Mouse (Mus musculus) neural tube, embryonic 14.5 days (tissue): ENCODE measurements around the gene Pdpk1. TPM values are rescaled to one million over a fixed set of nuclear protein-coding genes. Genes with fewer than 3 reads are reported as not detected.

Source experiments
- ATAC-seq: fragments of 200-750 bp; cut with Nextera tagmentation; 2 replicates; pipeline ENCODE4 v1.8.0; 2017; ENCODE audit warnings: low read depth, mild to moderate bottlenecking, moderate TSS enrichment, moderate library complexity
- H3K27ac ChIP-seq: fragments of 300-500 bp; sonication (generic); 2 replicates; pipeline ENCODE4 v1.5.1; 2014; ENCODE audit warnings: low read depth, mild to moderate bottlenecking, control low read depth, low read length, moderate library complexity, mixed read lengths
- H3K27me3 ChIP-seq: fragments of 300-500 bp; sonication (generic); 2 replicates; pipeline ENCODE4 v1.6.1; 2014; ENCODE audit warnings: low read length; ENCODE audit not compliant: control insufficient read depth, insufficient read depth
- H3K36me3 ChIP-seq: fragments of 300-500 bp; sonication (generic); 2 replicates; pipeline ENCODE4 v1.6.1; 2014; ENCODE audit warnings: low read length, mixed read lengths; ENCODE audit not compliant: control insufficient read depth, insufficient read depth
- H3K4me1 ChIP-seq: fragments of 300-500 bp; sonication (generic); 2 replicates; pipeline ENCODE4 v1.6.1; 2014; ENCODE audit warnings: low read length; ENCODE audit not compliant: control insufficient read depth, insufficient read depth
- H3K4me2 ChIP-seq: fragments of 300-500 bp; sonication (generic); 2 replicates; pipeline ENCODE4 v1.6.1; 2014; ENCODE audit warnings: mild to moderate bottlenecking, low read depth, low read length, control low read depth
- H3K4me3 ChIP-seq: fragments of 300-500 bp; sonication (generic); 2 replicates; pipeline ENCODE4 v1.5.1; 2014; ENCODE audit warnings: low read depth, low read length, control low read depth, mixed read lengths
- H3K9ac ChIP-seq: fragments of 300-500 bp; sonication (generic); replicated peaks from 2 replicates; pipeline ENCODE4 v1.6.1; 2014; ENCODE audit warnings: low read depth, mild to moderate bottlenecking, control low read depth, low read length, mixed read lengths
- H3K9me3 ChIP-seq: fragments of 300-500 bp; sonication (generic); 2 replicates; pipeline ENCODE4 v1.6.1; 2016; ENCODE audit warnings: low read length; ENCODE audit not compliant: control insufficient read depth
- WGBS: fragments of 180-500 bp; shearing (Covaris S2); extraction: QIAGEN DNeasy Blood & Tissue Kit; methylation state at CpG from one replicate; pipeline ENCODE4 v1.1.7; 2014; 5-methylcytosine and 5-hydroxymethylcytosine counted together
- polyA plus RNA-seq: library from polyadenylated mRNA; unstranded; fragments of >200 nt; fragmentation: Nextera tagmentation; extraction: Ambion mirVana; gene quantifications from 2 replicates; pipeline ENCODE4 v1.2.1, GENCODE M21; 2014

Pdpk1 gene
- polyA plus RNA-seq, 1 experiment from 2014 or later, result 83.9 TPM

DNA sequence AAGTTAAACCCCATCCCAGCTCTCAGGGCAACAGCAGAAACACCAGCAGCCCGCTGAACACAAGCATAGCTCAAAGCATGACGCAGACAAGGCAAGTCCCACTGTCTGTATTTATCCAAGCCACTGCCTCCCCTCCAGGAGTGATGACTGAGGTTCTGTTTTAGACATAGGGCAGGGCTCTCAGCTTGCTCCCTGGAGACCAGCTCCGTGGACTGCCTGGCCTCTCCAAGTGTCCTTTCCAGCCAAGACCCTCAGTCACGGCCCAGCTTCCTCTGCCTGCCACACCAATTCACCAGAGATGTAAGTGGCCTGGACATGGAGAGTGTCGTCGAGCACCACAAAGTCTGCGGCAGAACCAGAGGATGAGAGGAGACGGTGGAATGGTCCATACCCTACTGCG is 5.0 kb upstream of the Pdpk1 start:
- no peak overlapping the region for H3K9ac ChIP-seq
- H3K9me3 ChIP-seq, result no peaks in the 10 kb centered on the region
- no peak overlapping the region for H3K4me3 ChIP-seq
- H3K4me2 ChIP-seq, result no peak overlapping the region
- no peak overlapping the region for H3K27ac ChIP-seq
- 0 out of 2 replicates have a peak, but pooled peaks cover 3% of the 10 kb centered on the region for H3K36me3 ChIP-seq
- H3K4me1 ChIP-seq, result peaks cover 4% of the 10 kb centered on the region; the same call in 1 of the 2 replicates
- 93% methylated on average over 9 of the region's 9 CpGs for WGBS
- no peaks in the 10 kb centered on the region for H3K27me3 ChIP-seq
- no peak for ATAC-seq

- no peak overlapping the region for H3K9ac ChIP-seq
- no peak overlapping the region for H3K4me2 ChIP-seq
- WGBS, result 79% methylated on average over 3 of the region's 3 CpGs
- no peak for ATAC-seq
- H3K4me3 ChIP-seq, result no peak overlapping the region
- peaks cover 4% of the 10 kb centered on the region; the same call in 1 of the 2 replicates for H3K4me1 ChIP-seq
- no peak overlapping the region for H3K27ac ChIP-seq
- H3K27me3 ChIP-seq, result no peaks in the 10 kb centered on the region
- H3K9me3 ChIP-seq, result no peaks in the 10 kb centered on the region
- 0 out of 2 replicates have a peak, but pooled peaks cover 3% of the 10 kb centered on the region for H3K36me3 ChIP-seq
These were observed 3.7 kb upstream of the Pdpk1 start for GRCm38 (mm10) chr17:24154463-24154862.

DNA sequence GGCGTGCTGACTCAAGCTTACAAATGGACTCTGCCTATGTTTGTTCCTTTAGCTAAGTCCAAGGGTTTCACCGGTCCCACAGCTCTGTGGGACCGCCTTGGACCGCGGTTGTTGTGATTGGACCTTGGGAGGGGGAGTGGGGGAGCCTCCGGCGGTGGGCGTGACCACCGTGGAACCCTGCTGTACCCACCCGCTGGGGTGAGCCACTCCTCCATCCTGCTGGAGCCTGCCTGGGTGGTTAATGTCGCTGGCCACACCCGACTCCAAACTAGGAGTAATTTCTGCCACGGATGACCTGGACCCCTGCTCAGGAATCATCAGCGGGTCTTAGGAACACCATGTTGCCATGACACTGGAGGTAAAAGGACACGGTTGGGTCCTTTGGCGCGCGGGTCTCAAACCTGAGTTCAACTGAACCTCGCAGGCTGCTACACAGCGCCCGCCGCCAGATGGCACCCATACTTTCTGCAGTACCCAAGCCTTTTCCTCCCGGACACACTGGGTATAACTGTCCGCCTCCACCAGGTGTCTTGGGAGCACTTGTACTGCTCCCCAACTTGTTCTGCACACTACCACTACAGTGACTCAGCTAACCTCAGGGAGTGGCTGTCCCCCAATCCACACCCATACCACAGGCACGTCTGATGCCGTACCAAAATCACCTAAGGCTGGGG is 1.3 kb upstream of the Pdpk1 start:
- 1% methylated on average over 26 of the region's 26 CpGs for WGBS
- H3K36me3 ChIP-seq, result 0 out of 2 replicates have a peak, but pooled peaks cover 3% of the 10 kb centered on the region
- peak; percentile 87 for ATAC-seq
- H3K9ac ChIP-seq, result 0 out of 2 replicates have a peak overlapping the region, but pooled peaks have one; percentile 4
- peaks cover 4% of the 10 kb centered on the region; the same call in 1 of the 2 replicates for H3K4me1 ChIP-seq
- H3K27me3 ChIP-seq, result no peaks in the 10 kb centered on the region
- H3K4me2 ChIP-seq, result peak overlapping the region; percentile 50
- no peaks in the 10 kb centered on the region for H3K9me3 ChIP-seq
- H3K4me3 ChIP-seq, result peak overlapping the region; percentile 28
- no peak overlapping the region for H3K27ac ChIP-seq

DNA sequence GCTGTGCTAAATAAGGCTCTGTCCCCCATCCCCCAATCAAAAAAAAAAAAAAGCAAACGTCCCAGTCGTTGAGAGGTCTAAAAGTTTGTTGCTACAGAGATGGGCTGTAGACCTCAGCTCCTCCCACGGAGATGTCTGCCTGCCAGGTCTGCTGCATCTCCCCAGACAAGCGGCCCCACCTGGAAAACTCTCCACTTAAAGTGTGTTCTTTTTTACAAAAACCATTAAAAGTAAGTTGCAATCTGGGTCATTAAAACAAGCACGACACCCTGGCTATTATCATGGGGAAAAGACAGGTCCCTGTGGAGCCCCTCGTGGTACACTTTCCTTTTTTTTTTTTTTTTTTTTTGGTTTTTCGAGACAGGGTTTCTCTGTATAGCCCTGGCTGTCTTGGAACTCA is 658 bp upstream of the Pdpk1 start:
- Histone ChIP-seq H3K9me3 (no peaks in the 10 kb centered on the region), H3K27me3 (no peaks in the 10 kb centered on the region), H3K9ac (no peak overlapping the region), H3K36me3 (0 out of 2 replicates have a peak, but pooled peaks cover 3% of the 10 kb centered on the region), H3K4me1 (peaks cover 4% of the 10 kb centered on the region; the same call in 1 of the 2 replicates), H3K4me3 (no peak overlapping the region), H3K4me2 (peak overlapping the region; percentile 50; the same call in 1 of the 2 replicates), H3K27ac (no peak overlapping the region)
- no peak for ATAC-seq
- 12% methylated on average over 7 of the region's 7 CpGs for WGBS

GRCm38 (mm10) chr17:24149421-24149820 is 1.3 kb downstream of the Pdpk1 start:
- no peaks in the 10 kb centered on the region for H3K9me3 ChIP-seq
- no peak overlapping the region for H3K4me3 ChIP-seq
- H3K4me2 ChIP-seq, result no peak overlapping the region
- no peaks in the 10 kb centered on the region for H3K36me3 ChIP-seq
- ATAC-seq, result no peak
- no peaks in the 10 kb centered on the region for H3K27me3 ChIP-seq
- H3K27ac ChIP-seq, result no peak overlapping the region
- 92% methylated on average over 7 of the region's 7 CpGs for WGBS
- no peak overlapping the region for H3K9ac ChIP-seq
- peaks cover 4% of the 10 kb centered on the region; the same call in 1 of the 2 replicates for H3K4me1 ChIP-seq

DNA sequence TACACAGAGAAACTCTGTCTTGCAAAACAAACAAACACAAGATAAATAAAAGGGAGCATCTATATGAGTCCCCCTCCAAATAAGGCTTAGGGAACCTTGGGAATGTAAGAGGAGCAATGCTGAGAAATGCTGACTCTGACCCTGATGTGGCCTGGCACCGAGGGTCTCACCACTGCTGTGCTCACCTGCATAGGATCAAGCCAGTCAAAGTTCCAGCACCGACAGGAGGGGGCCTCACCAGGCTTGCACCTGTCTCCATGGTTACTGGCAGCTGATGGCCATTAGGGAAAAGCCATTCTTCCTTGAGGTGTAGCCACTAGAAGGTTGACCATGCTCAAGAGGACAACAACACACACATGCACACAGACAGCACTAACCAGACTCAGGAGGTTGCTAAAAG is 7.8 kb downstream of the Pdpk1 start:
- no peak overlapping the region for H3K4me3 ChIP-seq
- no peak overlapping the region for H3K27ac ChIP-seq
- no peaks in the 10 kb centered on the region for H3K36me3 ChIP-seq
- WGBS, result 48% methylated on average over 2 of the region's 2 CpGs
- no peak overlapping the region for H3K4me2 ChIP-seq
- no peak for ATAC-seq
- H3K27me3 ChIP-seq, result no peaks in the 10 kb centered on the region
- H3K9ac ChIP-seq, result no peak overlapping the region
- H3K4me1 ChIP-seq, result peaks cover 14% of the 10 kb centered on the region
- H3K9me3 ChIP-seq, result no peaks in the 10 kb centered on the region

- Histone ChIP-seq H3K27me3 (no peaks in the 10 kb centered on the region), H3K27ac (peak overlapping the region; percentile 79), H3K36me3 (no peaks in the 10 kb centered on the region), H3K4me3 (peak overlapping the region; percentile 95), H3K9me3 (no peaks in the 10 kb centered on the region), H3K4me2 (peak overlapping the region; percentile 95), H3K9ac (peak overlapping the region; percentile 92), H3K4me1 (peaks cover 14% of the 10 kb centered on the region)
- ATAC-seq, result peak; percentile 98
- WGBS, result under 1% methylated on average over 46 of the region's 57 CpGs
These were observed 9.3 kb downstream of the Pdpk1 start for GRCm38 (mm10) chr17:24141425-24141920.

DNA sequence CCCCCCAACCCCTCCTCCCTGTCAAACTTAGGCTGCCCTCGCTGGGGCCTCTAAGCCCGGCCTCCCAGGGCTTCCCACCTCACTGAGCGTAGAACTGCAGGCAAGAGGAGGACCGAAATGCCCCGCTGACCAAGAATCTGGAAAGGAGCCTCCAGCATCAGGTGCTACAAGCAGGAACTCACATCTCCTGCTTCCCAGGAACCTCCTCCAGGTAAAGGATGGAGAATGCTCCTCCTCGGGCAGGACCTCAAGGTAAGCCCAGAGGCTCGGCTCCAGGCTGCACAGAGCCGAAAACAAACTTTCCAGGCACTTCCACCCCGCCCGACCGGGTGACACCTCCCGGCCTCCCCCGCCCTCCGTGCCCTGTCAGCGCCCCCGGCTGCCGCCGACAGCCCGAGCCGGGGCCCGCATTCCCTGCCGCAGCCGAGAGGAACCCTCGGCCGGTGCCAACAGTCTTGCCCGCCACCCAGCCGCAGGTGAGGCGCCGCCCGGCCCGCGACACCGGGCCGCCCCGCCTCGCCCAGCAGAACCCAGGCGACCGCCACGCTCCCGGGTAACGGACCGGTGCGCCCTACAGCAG is 9.8 kb downstream of the Pdpk1 start:
- no peaks in the 10 kb centered on the region for H3K27me3 ChIP-seq
- H3K9ac ChIP-seq, result peak overlapping the region; percentile 92
- H3K4me3 ChIP-seq, result peak overlapping the region; percentile 95
- ATAC-seq, result peak; percentile 5; the same call in 1 of the 2 replicates
- peak overlapping the region; percentile 79 for H3K27ac ChIP-seq
- 2% methylated on average over 42 of the region's 43 CpGs for WGBS
- H3K9me3 ChIP-seq, result no peaks in the 10 kb centered on the region
- peak overlapping the region; percentile 95 for H3K4me2 ChIP-seq
- H3K36me3 ChIP-seq, result no peaks in the 10 kb centered on the region
- H3K4me1 ChIP-seq, result peaks cover 14% of the 10 kb centered on the region

DNA sequence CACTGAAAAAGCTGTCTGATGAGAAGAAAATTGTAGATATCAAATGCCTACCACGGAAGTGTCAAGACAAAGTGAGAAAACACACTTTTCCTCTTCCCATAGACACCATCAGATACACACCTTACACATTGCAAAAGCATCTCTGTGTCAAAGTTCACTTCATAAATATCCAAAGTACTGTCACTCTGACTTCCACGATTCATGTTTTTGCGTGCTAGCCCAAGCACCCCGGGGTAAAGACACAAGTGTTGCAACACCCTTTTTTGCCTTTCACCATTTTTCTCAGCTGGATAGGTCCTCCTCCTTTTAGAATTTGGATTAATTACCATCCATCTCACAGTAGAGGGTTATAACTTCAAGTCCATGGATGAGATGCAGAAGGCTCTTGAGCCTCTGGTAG is 10.8 kb downstream of the Pdpk1 start:
- no peak overlapping the region for H3K9ac ChIP-seq
- no peaks in the 10 kb centered on the region for H3K9me3 ChIP-seq
- H3K27me3 ChIP-seq, result no peaks in the 10 kb centered on the region
- peaks cover 14% of the 10 kb centered on the region for H3K4me1 ChIP-seq
- no peaks in the 10 kb centered on the region for H3K36me3 ChIP-seq
- peak overlapping the region; percentile 95 for H3K4me3 ChIP-seq
- H3K27ac ChIP-seq, result no peak overlapping the region
- no peak for ATAC-seq
- peak overlapping the region; percentile 95 for H3K4me2 ChIP-seq
- WGBS, result 93% methylated on average over 4 of the region's 4 CpGs
